Mouse (Mus musculus) A20 (cell line): ENCODE results near the gene Pfn3.
A peak's percentile ranks its signal among the peaks of the same experiment; 100 is the strongest.
"Not testable (repeated sequence)": the region's sequence is repeated elsewhere in the genome, so short reads cannot be mapped to it uniquely, and the experiment has no call there.

Experiments
- DNase-seq: peaks from one replicate; pipeline ENCODE4 v3.0.0-alpha.2; 2011; ENCODE audit warnings: low read depth, low spot score

Gene Pfn3

GRCm38 (mm10) chr13:55414743-55415380 is at the start of gene Pfn3:
Pfn3 (minus strand) TSS chr13:55415232.
- no peak for DNase-seq

- DNase-seq = peak; percentile 85
Observed at GRCm38 (mm10) chr13:55464027-55464884, 49.2 kb upstream of the Pfn3 start, which contains the start of gene Prr7. Prr7 (plus strand) TSS chr13:55464267.

- DNase-seq = no peak
Observed at GRCm38 (mm10) chr13:55463399-55464026, 48.5 kb upstream of the Pfn3 start.

GRCm38 (mm10) chr13:55462965-55463364 is 47.9 kb upstream of the Pfn3 start:
- DNase-seq = peak; percentile 44

- no peak for DNase-seq
Observed at GRCm38 (mm10) chr13:55451785-55452549, 36.9 kb upstream of the Pfn3 start.

- DNase-seq = no peak
Observed at GRCm38 (mm10) chr13:55451296-55451695, 36.3 kb upstream of the Pfn3 start.

- DNase-seq = no peak
Observed at GRCm38 (mm10) chr13:55450511-55450980, 35.5 kb upstream of the Pfn3 start.

GRCm38 (mm10) chr13:55449679-55450441 is 34.8 kb upstream of the Pfn3 start:
- peak; percentile 92 for DNase-seq

- peak; percentile 81 for DNase-seq
Observed at GRCm38 (mm10) chr13:55449205-55449604, 34.2 kb upstream of the Pfn3 start.

GRCm38 (mm10) chr13:55448131-55448530 is 33.1 kb upstream of the Pfn3 start:
- no peak for DNase-seq

- DNase-seq = peak; percentile 87
Observed at GRCm38 (mm10) chr13:55447543-55447943, 32.5 kb upstream of the Pfn3 start.

GRCm38 (mm10) chr13:55446483-55447105 is 31.6 kb upstream of the Pfn3 start:
- DNase-seq = peak; percentile 78

- DNase-seq = peak; percentile 81
Observed at GRCm38 (mm10) chr13:55445361-55446091, 30.5 kb upstream of the Pfn3 start.

GRCm38 (mm10) chr13:55444937-55445315 is 29.9 kb upstream of the Pfn3 start, which contains the start of gene Grk6:
Grk6 (plus strand) TSS chr13:55445072.
- peak; percentile 99 for DNase-seq

GRCm38 (mm10) chr13:55444286-55444936 is 29.4 kb upstream of the Pfn3 start:
- peak; percentile 97 for DNase-seq

- no peak for DNase-seq
Observed at GRCm38 (mm10) chr13:55443799-55444285, 28.8 kb upstream of the Pfn3 start.

GRCm38 (mm10) chr13:55437111-55437629 is 22.1 kb upstream of the Pfn3 start:
- DNase-seq = not testable (repeated sequence)

- DNase-seq = peak; percentile 81
Observed at GRCm38 (mm10) chr13:55431889-55432685, 17.1 kb upstream of the Pfn3 start.
